Mouse (Mus musculus): ENCODE results near the gene Atxn7l1. TPM values are rescaled to one million over a fixed set of nuclear protein-coding genes. Genes with fewer than 3 reads are reported as not detected.

Gene Atxn7l1
- polyA plus RNA-seq, 1 experiment from 2014 or later, result 12.5 TPM

- WGBS, result 76% methylated on average over 5 of the region's 5 CpGs
- Histone ChIP-seq H3K9me3 (no peaks in the 10 kb centered on the region), H3K36me3 (no peaks in the 10 kb centered on the region), H3K27me3 (replicated peaks) (no peaks in the 10 kb centered on the region), H3K9ac (no peak overlapping the region), H3K4me1 (replicated peaks) (peaks cover 24% of the 10 kb centered on the region), H3K27ac (peak overlapping the region; percentile 57), H3K4me3 (replicated peaks) (no peak overlapping the region), H3K4me2 (replicated peaks) (peak overlapping the region; percentile 24)
- ATAC-seq, result no peak
Observed at GRCm38 (mm10) chr12:33220081-33220480, 72.6 kb downstream of the Atxn7l1 start.

- Histone ChIP-seq H3K4me2 (replicated peaks) (peak overlapping the region; percentile 24), H3K9me3 (no peaks in the 10 kb centered on the region), H3K9ac (no peak overlapping the region), H3K27ac (peak overlapping the region; percentile 57), H3K36me3 (no peaks in the 10 kb centered on the region), H3K4me3 (replicated peaks) (no peak overlapping the region), H3K27me3 (replicated peaks) (no peaks in the 10 kb centered on the region), H3K4me1 (replicated peaks) (peaks cover 24% of the 10 kb centered on the region)
- peak; percentile 89 for ATAC-seq
- 59% methylated on average over 11 of the region's 11 CpGs for WGBS
Observed at GRCm38 (mm10) chr12:33220509-33221051, 73.1 kb downstream of the Atxn7l1 start.

- no peak for ATAC-seq
- Histone ChIP-seq H3K4me3 (replicated peaks) (no peak overlapping the region), H3K9ac (no peak overlapping the region), H3K4me1 (replicated peaks) (peaks cover 24% of the 10 kb centered on the region), H3K4me2 (replicated peaks) (no peak overlapping the region), H3K9me3 (no peaks in the 10 kb centered on the region), H3K27ac (no peak overlapping the region), H3K36me3 (no peaks in the 10 kb centered on the region), H3K27me3 (replicated peaks) (no peaks in the 10 kb centered on the region)
- 43% methylated on average over 7 of the region's 7 CpGs for WGBS
Observed at GRCm38 (mm10) chr12:33222187-33222586, 74.7 kb downstream of the Atxn7l1 start.

- Histone ChIP-seq H3K27me3 (replicated peaks) (no peaks in the 10 kb centered on the region), H3K36me3 (no peaks in the 10 kb centered on the region), H3K27ac (no peak overlapping the region), H3K4me3 (replicated peaks) (no peak overlapping the region), H3K9me3 (no peaks in the 10 kb centered on the region), H3K4me2 (replicated peaks) (no peak overlapping the region), H3K9ac (no peak overlapping the region), H3K4me1 (replicated peaks) (peaks cover 16% of the 10 kb centered on the region)
- ATAC-seq, result no peak
- 81% methylated on average over 11 of the region's 11 CpGs for WGBS
Observed at GRCm38 (mm10) chr12:33225117-33225541, 77.6 kb downstream of the Atxn7l1 start.

GRCm38 (mm10) chr12:33225978-33226377, 78.5 kb downstream of the Atxn7l1 start:
- no peak overlapping the region for H3K27ac ChIP-seq
- H3K4me1 ChIP-seq (replicated peaks), result peaks cover 10% of the 10 kb centered on the region; the same call in 1 of the 2 replicates
- H3K9ac ChIP-seq, result no peak overlapping the region
- no peaks in the 10 kb centered on the region for H3K9me3 ChIP-seq
- ATAC-seq, result no peak
- no peaks in the 10 kb centered on the region for H3K36me3 ChIP-seq
- 69% methylated on average over 1 of the region's 1 CpGs for WGBS
- no peaks in the 10 kb centered on the region for H3K27me3 ChIP-seq (replicated peaks)
- no peak overlapping the region for H3K4me3 ChIP-seq (replicated peaks)
- H3K4me2 ChIP-seq (replicated peaks), result no peak overlapping the region

- no peak overlapping the region for H3K27ac ChIP-seq
- H3K36me3 ChIP-seq, result no peaks in the 10 kb centered on the region
- no peak overlapping the region for H3K9ac ChIP-seq
- ATAC-seq, result no peak
- peaks cover 10% of the 10 kb centered on the region; the same call in 1 of the 2 replicates for H3K4me1 ChIP-seq (replicated peaks)
- no peaks in the 10 kb centered on the region for H3K27me3 ChIP-seq (replicated peaks)
- 77% methylated on average over 8 of the region's 10 CpGs for WGBS
- H3K4me3 ChIP-seq (replicated peaks), result no peak overlapping the region
- H3K9me3 ChIP-seq, result no peaks in the 10 kb centered on the region
- H3K4me2 ChIP-seq (replicated peaks), result no peak overlapping the region
Observed at GRCm38 (mm10) chr12:33226596-33226995, 79.1 kb downstream of the Atxn7l1 start.

GRCm38 (mm10) chr12:33235314-33235713, 87.8 kb downstream of the Atxn7l1 start:
- Histone ChIP-seq H3K9me3 (no peaks in the 10 kb centered on the region), H3K27me3 (replicated peaks) (no peaks in the 10 kb centered on the region), H3K36me3 (no peaks in the 10 kb centered on the region), H3K4me2 (replicated peaks) (no peak overlapping the region), H3K4me1 (replicated peaks) (peaks cover 6% of the 10 kb centered on the region; the same call in 1 of the 2 replicates), H3K27ac (no peak overlapping the region), H3K4me3 (replicated peaks) (no peak overlapping the region), H3K9ac (no peak overlapping the region)
- 74% methylated on average over 4 of the region's 4 CpGs for WGBS
- ATAC-seq, result no peak

- Histone ChIP-seq H3K27me3 (replicated peaks) (no peaks in the 10 kb centered on the region), H3K27ac (no peak overlapping the region), H3K4me3 (replicated peaks) (no peak overlapping the region), H3K4me1 (replicated peaks) (peaks cover 6% of the 10 kb centered on the region; the same call in 1 of the 2 replicates), H3K9me3 (no peaks in the 10 kb centered on the region), H3K36me3 (no peaks in the 10 kb centered on the region), H3K9ac (no peak overlapping the region), H3K4me2 (replicated peaks) (no peak overlapping the region)
- no peak for ATAC-seq
- 50% methylated on average over 13 of the region's 13 CpGs for WGBS
Observed at GRCm38 (mm10) chr12:33235771-33236323, 88.4 kb downstream of the Atxn7l1 start.

GRCm38 (mm10) chr12:33236344-33237049, 89.0 kb downstream of the Atxn7l1 start:
- no peak overlapping the region for H3K4me2 ChIP-seq (replicated peaks)
- H3K27me3 ChIP-seq (replicated peaks), result no peaks in the 10 kb centered on the region
- H3K4me3 ChIP-seq (replicated peaks), result no peak overlapping the region
- no peak for ATAC-seq
- peaks cover 6% of the 10 kb centered on the region; the same call in 1 of the 2 replicates for H3K4me1 ChIP-seq (replicated peaks)
- no peak overlapping the region for H3K9ac ChIP-seq
- no peaks in the 10 kb centered on the region for H3K36me3 ChIP-seq
- no peak overlapping the region for H3K27ac ChIP-seq
- 54% methylated on average over 11 of the region's 11 CpGs for WGBS
- H3K9me3 ChIP-seq, result no peaks in the 10 kb centered on the region

GRCm38 (mm10) chr12:33237108-33237507, 89.6 kb downstream of the Atxn7l1 start:
- H3K36me3 ChIP-seq, result no peaks in the 10 kb centered on the region
- no peaks in the 10 kb centered on the region for H3K9me3 ChIP-seq
- 81% methylated on average over 5 of the region's 5 CpGs for WGBS
- no peaks in the 10 kb centered on the region for H3K27me3 ChIP-seq (replicated peaks)
- no peak for ATAC-seq
- no peak overlapping the region for H3K27ac ChIP-seq
- H3K4me3 ChIP-seq (replicated peaks), result no peak overlapping the region
- H3K4me1 ChIP-seq (replicated peaks), result peaks cover 6% of the 10 kb centered on the region; the same call in 1 of the 2 replicates
- no peak overlapping the region for H3K9ac ChIP-seq
- no peak overlapping the region for H3K4me2 ChIP-seq (replicated peaks)

GRCm38 (mm10) chr12:33242679-33243078, 95.2 kb downstream of the Atxn7l1 start:
- ATAC-seq, result no peak
- H3K4me2 ChIP-seq (replicated peaks), result no peak overlapping the region
- H3K4me1 ChIP-seq (replicated peaks), result peaks cover 20% of the 10 kb centered on the region
- H3K36me3 ChIP-seq, result no peaks in the 10 kb centered on the region
- H3K4me3 ChIP-seq (replicated peaks), result no peak overlapping the region
- H3K27ac ChIP-seq, result no peak overlapping the region
- 84% methylated on average over 8 of the region's 8 CpGs for WGBS
- H3K27me3 ChIP-seq (replicated peaks), result no peaks in the 10 kb centered on the region
- H3K9ac ChIP-seq, result no peak overlapping the region
- H3K9me3 ChIP-seq, result no peaks in the 10 kb centered on the region

- Histone ChIP-seq H3K4me2 (replicated peaks) (no peak overlapping the region), H3K9ac (no peak overlapping the region), H3K4me1 (replicated peaks) (peaks cover 20% of the 10 kb centered on the region), H3K36me3 (no peaks in the 10 kb centered on the region), H3K9me3 (no peaks in the 10 kb centered on the region), H3K4me3 (replicated peaks) (no peak overlapping the region), H3K27ac (peak overlapping the region; percentile 51; the same call in 1 of the 2 replicates), H3K27me3 (replicated peaks) (no peaks in the 10 kb centered on the region)
- peak; percentile 34; the same call in 1 of the 2 replicates for ATAC-seq
- WGBS, result 40% methylated on average over 15 of the region's 15 CpGs
Observed at GRCm38 (mm10) chr12:33244132-33244875, 96.8 kb downstream of the Atxn7l1 start.
